Mouse (Mus musculus) forebrain, embryonic 13.5 days (tissue): ENCODE results near the gene Cyp4x1. TPM values are rescaled to one million over a fixed set of nuclear protein-coding genes. Genes with fewer than 3 reads are reported as not detected.

Source experiments
- ATAC-seq: fragments of 200-750 bp; cut with Nextera tagmentation; 2 replicates; pipeline ENCODE4 v1.8.0; 2017
- H3K27ac ChIP-seq: fragments of 300-500 bp; sonication (generic); 2 replicates; pipeline ENCODE4 v1.5.1; 2015; ENCODE audit warnings: inconsistent platforms, mild to moderate bottlenecking, moderate library complexity
- H3K27me3 ChIP-seq: fragments of 300-500 bp; sonication (generic); 2 replicates; pipeline ENCODE4 v1.6.1; 2015; ENCODE audit warnings: mild to moderate bottlenecking, inconsistent platforms
- H3K36me3 ChIP-seq: fragments of 300-500 bp; sonication (generic); 2 replicates; pipeline ENCODE4 v1.6.1; 2015; ENCODE audit warnings: mild to moderate bottlenecking, inconsistent platforms; ENCODE audit not compliant: poor library complexity, severe bottlenecking
- H3K4me1 ChIP-seq: fragments of 300-500 bp; sonication (generic); 2 replicates; pipeline ENCODE4 v1.6.1; 2015; ENCODE audit warnings: inconsistent platforms
- H3K4me2 ChIP-seq: fragments of 300-500 bp; sonication (generic); 2 replicates; pipeline ENCODE4 v1.6.1; 2015; ENCODE audit warnings: inconsistent platforms, mild to moderate bottlenecking, moderate library complexity
- H3K4me3 ChIP-seq: fragments of 300-500 bp; sonication (generic); 2 replicates; pipeline ENCODE4 v1.5.1; 2015; ENCODE audit warnings: mild to moderate bottlenecking, inconsistent platforms
- H3K9ac ChIP-seq: fragments of 300-500 bp; sonication (generic); 2 replicates; pipeline ENCODE4 v1.6.1; 2015; ENCODE audit warnings: mild to moderate bottlenecking, inconsistent platforms
- H3K9me3 ChIP-seq: fragments of 300-500 bp; sonication (generic); replicated peaks from 2 replicates; pipeline ENCODE4 v1.6.1; 2016; ENCODE audit warnings: inconsistent platforms
- WGBS: fragments of 180-500 bp; shearing (Covaris S2); methylation state at CpG from one replicate; pipeline ENCODE4 v1.1.7; 2015; 5-methylcytosine and 5-hydroxymethylcytosine counted together
- polyA plus RNA-seq: library from polyadenylated mRNA; unstranded; fragments of >200 nt; fragmentation: Nextera tagmentation; extraction: Ambion mirVana; gene quantifications from 2 replicates; pipeline ENCODE4 v1.2.1, GENCODE M21; 2015

The Cyp4x1 gene
- polyA plus RNA-seq, 1 experiment from 2014 or later, result 1.4 TPM

GRCm38 (mm10) chr4:115088611-115089338, 45.3 kb downstream of the Cyp4x1 start, which contains the start of gene Pdzk1ip1:
Pdzk1ip1 (plus strand) TSS chr4:115088708.
- Histone ChIP-seq H3K4me3 (no peak within 1 kb of the TSS), H3K27ac (no peak within 1 kb of the TSS), H3K4me1 (no peaks in the 10 kb centered on the region), H3K9me3 (no peaks in the 10 kb centered on the region), H3K27me3 (peaks cover 34% of the 10 kb centered on the region), H3K36me3 (no peaks in the 10 kb centered on the region), H3K9ac (0 out of 2 replicates have a peak within 1 kb of the TSS, but pooled peaks have one; percentile 5), H3K4me2 (no peak within 1 kb of the TSS)
- 33% methylated on average over 11 of the region's 11 CpGs for WGBS
- no peak for ATAC-seq

- Histone ChIP-seq H3K4me2 (no peak overlapping the region), H3K36me3 (no peaks in the 10 kb centered on the region), H3K27me3 (peaks cover 35% of the 10 kb centered on the region), H3K9ac (no peak overlapping the region), H3K27ac (no peak overlapping the region), H3K4me3 (no peak overlapping the region), H3K9me3 (no peaks in the 10 kb centered on the region), H3K4me1 (no peaks in the 10 kb centered on the region)
- ATAC-seq, result no peak
- 73% methylated on average over 3 of the region's 3 CpGs for WGBS
Observed at GRCm38 (mm10) chr4:115086763-115087415, 47.2 kb downstream of the Cyp4x1 start.

DNA sequence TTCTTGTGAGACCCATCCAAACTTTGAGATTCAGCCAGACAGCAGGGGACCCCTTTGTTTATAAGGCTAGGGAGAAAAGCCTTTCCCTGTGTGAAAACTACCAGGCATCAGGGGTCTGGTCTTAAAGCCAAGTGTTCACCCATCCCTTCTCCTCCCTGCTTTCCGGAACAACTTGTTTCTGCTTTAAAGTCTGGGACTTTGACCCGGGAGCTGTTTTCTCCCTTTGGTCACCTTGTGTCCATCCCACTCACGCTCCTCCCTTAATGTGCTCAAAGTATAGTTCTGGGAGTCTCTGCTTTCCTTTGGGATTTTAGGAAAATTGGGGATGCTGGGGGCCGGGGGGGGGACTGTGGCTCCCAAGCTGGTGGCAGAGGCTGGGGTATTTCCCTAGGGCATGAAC, 47.8 kb downstream of the Cyp4x1 start:
- no peak overlapping the region for H3K4me3 ChIP-seq
- ATAC-seq, result no peak
- H3K4me2 ChIP-seq, result no peak overlapping the region
- peaks cover 35% of the 10 kb centered on the region for H3K27me3 ChIP-seq
- WGBS, result 70% methylated on average over 4 of the region's 4 CpGs
- H3K36me3 ChIP-seq, result no peaks in the 10 kb centered on the region
- no peak overlapping the region for H3K9ac ChIP-seq
- H3K9me3 ChIP-seq, result no peaks in the 10 kb centered on the region
- H3K27ac ChIP-seq, result no peak overlapping the region
- H3K4me1 ChIP-seq, result no peaks in the 10 kb centered on the region

GRCm38 (mm10) chr4:115085522-115086095, 48.5 kb downstream of the Cyp4x1 start:
- peak; percentile 42; the same call in 1 of the 2 replicates for ATAC-seq
- Histone ChIP-seq H3K27me3 (peaks cover 35% of the 10 kb centered on the region), H3K4me3 (no peak overlapping the region), H3K36me3 (no peaks in the 10 kb centered on the region), H3K4me1 (no peaks in the 10 kb centered on the region), H3K9me3 (no peaks in the 10 kb centered on the region), H3K4me2 (no peak overlapping the region), H3K9ac (no peak overlapping the region), H3K27ac (no peak overlapping the region)
- WGBS, result 17% methylated on average over 6 of the region's 6 CpGs

DNA sequence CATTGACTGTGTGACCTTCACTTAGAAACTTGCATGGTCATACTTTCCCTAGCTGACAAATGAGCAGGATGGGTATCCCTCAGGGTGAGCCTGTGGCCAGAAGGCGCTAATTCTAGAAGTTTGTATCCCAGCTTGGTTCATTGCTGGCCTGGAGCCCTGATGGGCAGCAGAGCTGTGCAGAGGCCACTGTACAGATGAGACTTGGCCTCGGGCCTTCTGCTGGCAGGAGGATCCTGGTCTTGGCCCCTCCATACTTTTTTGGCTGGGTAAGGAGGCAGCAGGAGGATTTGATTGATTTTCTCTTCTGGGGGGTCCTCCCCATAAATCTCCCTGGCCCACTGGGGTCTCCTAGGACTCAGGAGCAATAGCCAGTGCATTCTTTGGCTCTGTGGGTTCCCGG, 51.0 kb downstream of the Cyp4x1 start:
- H3K9ac ChIP-seq, result no peak overlapping the region
- no peak overlapping the region for H3K4me3 ChIP-seq
- WGBS, result 89% methylated on average over 3 of the region's 3 CpGs
- no peaks in the 10 kb centered on the region; the same call in 1 of the 2 replicates for H3K9me3 ChIP-seq
- no peak overlapping the region for H3K4me2 ChIP-seq
- H3K27ac ChIP-seq, result no peak overlapping the region
- H3K4me1 ChIP-seq, result peaks cover 19% of the 10 kb centered on the region
- no peak for ATAC-seq
- H3K36me3 ChIP-seq, result no peaks in the 10 kb centered on the region
- peaks cover 16% of the 10 kb centered on the region for H3K27me3 ChIP-seq

DNA sequence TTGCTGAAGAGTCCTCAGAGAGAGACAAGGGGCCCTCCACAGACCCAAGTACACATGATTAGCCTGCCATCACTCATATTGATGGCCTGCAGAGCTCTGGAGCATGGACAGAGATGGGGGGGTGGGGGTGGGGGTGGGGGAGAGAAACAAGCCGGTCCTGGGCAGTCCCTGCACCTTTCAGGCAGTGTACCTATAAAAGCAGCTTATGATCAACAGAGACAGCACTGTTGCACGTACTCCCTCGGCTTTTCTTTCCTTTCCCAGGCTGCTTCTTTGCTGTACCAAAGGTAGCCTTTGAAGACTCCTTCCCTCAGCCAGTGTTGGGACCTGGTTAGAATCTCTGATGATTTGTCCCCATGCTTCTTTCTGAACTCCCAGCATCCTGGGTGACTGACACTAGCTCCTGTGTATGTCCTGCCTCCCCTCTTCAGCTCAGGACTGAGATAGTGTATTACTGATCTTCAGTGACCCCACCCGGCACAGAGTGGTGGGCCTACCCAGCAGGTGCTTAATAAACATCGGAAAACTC, 54.2 kb downstream of the Cyp4x1 start:
- H3K4me2 ChIP-seq, result peak overlapping the region; percentile 24
- no peak overlapping the region; the same call in 1 of the 2 replicates for H3K27ac ChIP-seq
- ATAC-seq, result 0 out of 2 replicates have a peak, but pooled peaks have one; percentile 26
- H3K36me3 ChIP-seq, result no peaks in the 10 kb centered on the region
- peaks cover 19% of the 10 kb centered on the region for H3K4me1 ChIP-seq
- peak overlapping the region; percentile 3; the same call in 1 of the 2 replicates for H3K9ac ChIP-seq
- H3K27me3 ChIP-seq, result peaks cover 12% of the 10 kb centered on the region; the same call in 1 of the 2 replicates
- WGBS, result 9% methylated on average over 5 of the region's 5 CpGs
- no peaks in the 10 kb centered on the region; the same call in 1 of the 2 replicates for H3K9me3 ChIP-seq
- no peak overlapping the region for H3K4me3 ChIP-seq

DNA sequence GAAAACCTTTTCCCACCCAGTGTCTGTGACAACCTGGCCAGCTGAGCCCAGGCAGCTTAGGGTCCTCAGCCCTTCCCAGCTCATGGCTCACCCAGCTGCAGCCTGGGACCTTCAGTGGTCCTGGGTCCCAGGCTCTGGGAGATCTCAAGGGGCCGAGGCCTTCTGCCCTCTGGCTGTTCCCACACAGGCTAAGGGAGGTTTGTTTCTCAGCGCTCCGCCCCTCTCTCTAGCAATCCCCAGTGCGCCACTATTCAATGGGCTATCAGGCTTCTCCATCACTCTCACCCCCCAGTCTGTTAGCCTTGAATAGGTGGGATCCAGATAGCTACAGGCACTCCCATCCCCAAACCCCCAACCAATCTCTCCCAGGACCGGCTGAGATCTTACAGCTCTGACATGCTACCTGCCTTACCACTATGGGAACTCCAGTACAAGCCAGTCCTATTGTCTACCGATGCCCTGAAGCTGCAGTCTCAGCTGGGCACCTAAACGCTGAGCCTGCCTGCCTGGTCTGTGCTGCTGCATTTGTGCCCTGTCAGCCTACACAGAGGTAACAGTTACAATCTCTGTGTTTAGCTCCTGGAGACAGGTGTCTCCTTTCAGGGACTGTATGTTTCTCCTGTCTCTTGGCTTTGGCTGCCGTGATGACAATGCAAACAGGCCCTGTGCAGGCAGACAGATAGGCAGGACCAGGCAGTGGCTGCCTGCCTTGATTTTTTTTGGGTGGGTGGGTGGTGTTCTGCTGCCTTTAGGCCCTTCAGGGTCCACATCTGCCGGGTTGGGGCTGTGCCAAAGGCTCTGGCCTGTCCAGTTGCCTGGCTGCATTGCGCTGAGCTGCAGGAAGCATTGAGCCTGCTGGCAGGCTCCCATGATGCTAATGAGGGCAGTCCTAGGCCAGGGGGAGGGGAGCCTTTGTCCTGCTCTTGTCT, 54.9 kb downstream of the Cyp4x1 start:
- H3K36me3 ChIP-seq, result no peaks in the 10 kb centered on the region
- 11% methylated on average over 10 of the region's 10 CpGs for WGBS
- ATAC-seq, result peak; percentile 88
- H3K9ac ChIP-seq, result peak overlapping the region; percentile 3
- H3K27ac ChIP-seq, result peak overlapping the region; percentile 68
- peak overlapping the region; percentile 24 for H3K4me2 ChIP-seq
- H3K27me3 ChIP-seq, result peaks cover 15% of the 10 kb centered on the region; the same call in 1 of the 2 replicates
- H3K4me3 ChIP-seq, result no peak overlapping the region
- H3K9me3 ChIP-seq, result no peaks in the 10 kb centered on the region; the same call in 1 of the 2 replicates
- peaks cover 19% of the 10 kb centered on the region for H3K4me1 ChIP-seq

DNA sequence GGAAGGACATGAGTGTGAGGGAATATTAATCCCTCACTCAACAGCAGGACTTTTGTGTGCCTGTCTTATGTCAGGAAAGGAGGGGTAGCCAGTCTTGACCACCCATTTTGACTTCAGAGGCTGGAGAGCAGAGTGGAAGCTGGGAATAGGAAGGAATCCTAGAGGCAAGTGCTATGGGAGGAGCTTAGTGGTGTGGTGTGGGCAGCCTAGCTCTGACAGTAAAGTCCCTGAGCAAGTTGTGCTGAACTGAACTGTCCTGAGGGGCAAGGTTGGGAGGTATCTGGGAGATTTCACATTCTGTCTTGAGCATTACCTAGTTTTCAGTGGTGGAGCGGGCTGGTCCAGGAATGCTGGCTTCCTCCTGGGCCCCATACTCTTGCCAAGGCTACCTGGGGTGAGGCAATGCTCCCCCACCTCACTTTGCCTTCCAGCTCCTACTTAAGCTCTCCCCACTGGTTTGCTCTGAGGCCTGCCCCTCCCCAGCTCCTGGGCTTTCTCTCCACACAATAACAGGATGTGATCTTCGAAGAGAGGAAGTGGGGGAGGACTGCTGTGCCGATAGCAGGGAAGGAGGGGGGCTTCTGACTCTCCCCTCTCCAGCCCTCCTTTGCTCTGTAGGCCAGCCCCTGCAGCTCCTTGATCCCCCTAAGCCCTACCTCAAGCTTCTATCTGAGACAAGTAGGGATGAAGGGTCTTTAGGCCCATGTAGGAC, 58.7 kb downstream of the Cyp4x1 start:
- H3K36me3 ChIP-seq, result no peaks in the 10 kb centered on the region
- H3K4me1 ChIP-seq, result peaks cover 19% of the 10 kb centered on the region
- ATAC-seq, result no peak
- 40% methylated on average over 3 of the region's 3 CpGs for WGBS
- H3K4me2 ChIP-seq, result no peak overlapping the region
- no peak overlapping the region for H3K27ac ChIP-seq
- no peaks in the 10 kb centered on the region; the same call in 1 of the 2 replicates for H3K9me3 ChIP-seq
- H3K4me3 ChIP-seq, result no peak overlapping the region
- no peak overlapping the region for H3K9ac ChIP-seq
- H3K27me3 ChIP-seq, result peaks cover 15% of the 10 kb centered on the region; the same call in 1 of the 2 replicates

DNA sequence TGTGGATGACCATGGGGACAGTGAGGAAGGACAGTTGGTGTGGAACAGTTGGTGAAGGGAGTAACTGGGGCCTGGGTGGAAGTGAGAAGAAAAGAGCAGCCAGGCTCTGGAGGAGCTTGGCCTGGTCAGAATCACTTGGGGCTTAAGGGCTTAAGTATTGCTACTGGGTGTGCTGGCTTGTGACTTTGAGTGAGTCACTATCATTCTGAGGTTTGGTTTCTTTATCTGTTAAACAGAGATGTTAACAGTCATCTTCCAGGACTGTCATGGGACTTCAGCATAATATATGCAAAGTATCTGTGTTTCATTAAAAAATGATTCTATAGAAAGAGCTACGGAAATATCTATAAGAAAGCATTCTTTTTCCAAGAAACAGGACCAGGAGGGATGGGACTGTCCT, 59.3 kb downstream of the Cyp4x1 start:
- WGBS, result 85% methylated on average over 1 of the region's 1 CpGs
- Histone ChIP-seq H3K27ac (no peak overlapping the region), H3K4me2 (no peak overlapping the region), H3K27me3 (peaks cover 15% of the 10 kb centered on the region; the same call in 1 of the 2 replicates), H3K36me3 (no peaks in the 10 kb centered on the region), H3K9ac (no peak overlapping the region), H3K4me1 (peaks cover 13% of the 10 kb centered on the region), H3K9me3 (no peaks in the 10 kb centered on the region), H3K4me3 (no peak overlapping the region)
- ATAC-seq, result no peak

DNA sequence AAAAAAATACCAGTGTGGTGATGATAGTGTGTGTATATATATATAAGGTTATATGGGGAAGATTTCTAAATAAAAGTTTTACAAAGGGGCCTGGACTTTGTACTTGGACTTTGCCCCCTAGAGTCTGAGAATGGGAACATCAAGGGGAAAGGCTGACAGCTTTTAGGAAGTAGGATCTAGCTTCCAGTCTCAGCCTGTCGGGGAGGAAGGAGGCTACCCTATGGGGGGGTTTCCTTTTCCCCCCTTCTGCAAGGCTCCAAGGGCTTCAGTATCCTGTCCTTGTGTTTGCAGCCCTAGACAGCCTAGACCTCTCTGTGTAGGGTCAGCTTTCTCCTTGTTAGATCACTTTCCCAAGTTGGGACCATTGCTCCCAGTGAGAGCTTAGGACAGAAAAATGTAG, 62.4 kb downstream of the Cyp4x1 start:
- no peak for ATAC-seq
- H3K36me3 ChIP-seq, result no peaks in the 10 kb centered on the region
- no peak overlapping the region for H3K27ac ChIP-seq
- peaks cover 33% of the 10 kb centered on the region for H3K27me3 ChIP-seq
- 33% methylated on average over 1 of the region's 1 CpGs for WGBS
- H3K9me3 ChIP-seq, result no peaks in the 10 kb centered on the region
- no peak overlapping the region for H3K4me2 ChIP-seq
- no peaks in the 10 kb centered on the region for H3K4me1 ChIP-seq
- no peak overlapping the region for H3K4me3 ChIP-seq
- no peak overlapping the region for H3K9ac ChIP-seq
